Mouse (Mus musculus) left cerebral cortex, adult 8-10 months (tissue): Measurements from ENCODE around the gene Apex1. TPM values are rescaled to one million over a fixed set of nuclear protein-coding genes. Genes with fewer than 3 reads are reported as not detected.
"Not testable (repeated sequence)": the region's sequence is repeated elsewhere in the genome, so short reads cannot be mapped to it uniquely, and the experiment has no call there.

ENCODE experiments used
- DNase-seq, 2 experiments: peaks; one replicate each; pipeline ENCODE4 v3.0.0; 2022; ENCODE audit warnings: low spot score in 2 of 2
- total RNA-seq, 4 experiments: library from RNA; stranded (reverse); gene quantifications; 2 replicates each; pipeline ENCODE4 v1.2.4; 2022

The Apex1 gene
- total RNA-seq, 4 experiments from 2014 or later: 55.5 to 64.8 (median 60.2) TPM

DNA sequence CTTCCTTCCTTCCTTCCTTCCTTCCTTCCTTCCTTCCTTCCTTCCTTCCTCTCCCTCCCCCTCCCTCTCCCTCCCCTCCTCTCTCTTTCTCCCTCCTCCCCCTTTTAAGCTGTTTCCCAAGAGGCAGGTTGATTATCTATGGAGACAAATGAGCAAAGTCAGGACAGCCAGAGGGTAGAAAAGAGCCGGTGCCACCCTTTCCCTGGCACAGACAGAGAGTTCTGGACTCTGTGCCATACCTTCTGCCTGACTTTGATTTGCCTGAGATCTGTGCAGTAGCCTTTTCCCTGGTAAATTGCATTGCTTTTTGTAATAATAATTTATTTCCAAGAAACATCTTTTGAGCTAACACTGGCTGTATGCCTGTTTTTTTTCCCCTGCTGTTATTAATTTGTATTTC is 44.3 kb downstream of the Apex1 start:
- DNase-seq: no peak

DNA sequence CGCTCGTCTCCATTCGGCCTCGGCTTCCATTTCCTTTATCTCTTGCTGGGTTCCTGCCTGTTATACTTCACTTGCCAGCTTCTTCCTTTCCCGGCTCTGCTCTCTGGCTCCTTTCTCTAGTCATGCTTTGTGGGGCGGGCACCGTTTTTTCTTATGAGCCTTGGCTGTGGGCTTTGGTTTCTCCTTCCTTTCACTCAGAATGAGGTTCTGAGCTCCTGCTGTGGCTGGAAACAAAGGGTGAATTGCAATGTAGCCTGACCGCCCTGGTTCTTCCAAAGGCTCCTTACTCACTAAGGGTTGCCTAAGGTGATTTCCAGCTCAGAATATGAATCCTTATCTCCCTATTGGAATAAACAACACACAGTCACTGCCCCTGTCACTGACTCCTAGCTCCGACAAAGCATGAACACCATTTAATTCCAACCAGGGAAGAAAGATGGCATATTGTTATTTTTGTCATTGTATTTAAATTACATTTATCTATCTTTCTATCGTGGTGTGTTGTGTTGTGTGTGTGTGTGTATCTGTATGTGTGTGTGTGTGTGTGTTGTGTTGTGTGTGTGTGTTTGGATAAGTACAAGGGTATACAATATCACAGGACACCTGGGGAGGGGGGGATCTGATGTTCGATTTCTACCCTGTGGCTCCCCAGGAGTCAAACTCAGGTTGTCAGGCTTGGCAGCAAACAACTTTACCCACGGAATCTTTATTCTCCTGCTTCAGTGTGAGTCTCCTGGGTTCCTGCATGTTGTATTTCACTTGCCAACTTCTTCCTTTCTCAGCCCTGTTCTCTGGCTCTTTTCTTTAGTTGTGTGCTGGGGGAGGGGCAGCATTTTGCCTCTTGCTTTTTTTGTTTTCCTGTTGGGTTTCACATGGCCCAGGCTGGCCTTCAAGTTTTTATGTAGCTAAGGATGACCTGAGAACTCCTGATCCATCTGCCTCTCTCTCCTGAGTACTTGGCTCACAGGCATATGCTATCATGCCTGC is 45.1 kb downstream of the Apex1 start:
- DNase-seq: peak in 1 of 2 experiments; percentile 56

DNA sequence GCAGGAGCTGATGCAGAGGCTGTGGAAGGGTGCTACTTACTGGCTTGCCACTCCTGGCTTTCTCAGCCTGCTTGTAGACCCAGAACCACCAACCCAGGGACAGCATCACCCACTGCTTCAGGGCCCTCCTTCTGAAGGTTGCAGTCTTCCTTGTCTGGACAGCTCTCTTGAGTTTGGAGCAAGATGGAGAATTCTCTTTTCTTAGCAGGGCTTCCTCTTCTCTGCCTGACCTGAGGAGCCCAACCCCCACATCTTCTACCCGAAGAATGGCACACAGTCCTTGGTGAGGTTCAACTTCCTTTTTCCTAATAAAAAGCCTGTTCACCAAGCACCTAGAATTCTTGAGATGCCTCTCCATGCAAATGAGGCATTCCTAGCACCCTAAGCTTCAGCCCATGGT is 46.1 kb downstream of the Apex1 start:
- DNase-seq: no peak

DNA sequence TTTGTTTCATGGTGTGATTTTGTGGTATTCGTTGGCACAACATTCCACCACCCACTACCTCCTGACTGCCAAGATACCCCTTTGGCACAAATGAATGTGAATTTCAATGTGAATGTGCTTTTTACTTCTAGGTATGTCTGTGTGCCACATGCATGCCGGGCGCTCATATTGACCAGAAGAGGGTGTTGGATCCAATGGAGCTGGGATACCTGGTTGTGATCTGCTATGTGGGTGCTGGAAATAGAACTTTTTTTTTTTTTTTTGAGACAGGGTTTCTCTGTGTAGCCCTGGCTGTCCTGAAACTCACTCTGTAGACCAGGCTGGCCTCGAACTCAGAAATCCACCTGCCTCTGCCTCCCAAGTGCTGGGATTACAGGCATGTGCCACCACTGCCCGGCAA is 48.3 kb downstream of the Apex1 start:
- not testable (repeated sequence) for DNase-seq

DNA sequence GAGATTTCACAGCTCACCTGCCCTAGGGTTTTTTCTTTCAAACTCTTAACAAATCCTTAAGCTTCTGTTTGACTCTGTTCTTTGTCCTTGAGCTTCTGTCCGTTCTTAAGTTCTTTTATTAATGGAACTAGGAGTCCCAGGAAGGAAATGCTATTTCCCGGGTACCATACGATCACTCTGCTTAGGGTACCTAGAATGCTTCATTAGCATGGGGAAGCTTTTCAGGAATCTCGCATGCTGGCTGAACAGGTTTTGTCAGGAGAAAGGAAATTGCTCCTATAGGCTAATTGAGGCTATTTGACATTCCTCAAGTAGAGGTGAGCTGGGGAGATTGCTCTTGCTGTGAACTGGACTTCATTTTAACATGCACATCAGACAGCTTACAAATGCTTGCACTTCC is 48.9 kb downstream of the Apex1 start:
- DNase-seq: no peak

GRCm38 (mm10) chr14:50975001-50975400 is 50.2 kb downstream of the Apex1 start:
- no peak for DNase-seq

GRCm38 (mm10) chr14:50976674-50977073 is 51.9 kb downstream of the Apex1 start:
- DNase-seq: no peak

Other genes with a start within 250 kb of the Apex1 start
- gene Olfr747, start 231.8 kb upstream of the Apex1 start, total RNA-seq: not detected
- not detected for gene Olfr748, start 217.6 kb upstream of the Apex1 start, total RNA-seq
- gene Olfr749, start 179.9 kb upstream of the Apex1 start, total RNA-seq: not detected
- gene Ttc5, start 139.4 kb upstream of the Apex1 start, total RNA-seq: 10 to 100 TPM; 49.2 to 55.3 (median 52.1) TPM
- gene Ccnb1ip1, start 117.2 kb upstream of the Apex1 start, total RNA-seq: under 1 TPM in 2 of 4 experiments, not detected in 2; 0.24 to 0.32 TPM
- gene Parp2, start 117.1 kb upstream of the Apex1 start, total RNA-seq: 10 to 100 TPM; 20.9 to 28.0 (median 25.9) TPM
- 1 to 10 TPM; 4.4 to 7.1 (median 5.7) TPM for gene Tep1, start 54.4 kb upstream of the Apex1 start, total RNA-seq
- gene Klhl33, start 27.5 kb upstream of the Apex1 start, total RNA-seq: 1 to 10 TPM; 5.5 to 8.3 (median 6.6) TPM
- gene Osgep, start 75 bp upstream of the Apex1 start, total RNA-seq: 10 to 100 TPM; 30.1 to 36.2 (median 33.2) TPM
- 100 to 1,000 TPM in 3 of 4 experiments, 10 to 100 TPM in 1; 92.6 to 121 (median 109) TPM for gene Pip4p1, start 5.9 kb downstream of the Apex1 start, total RNA-seq
- gene Pnp, start 6.1 kb downstream of the Apex1 start, total RNA-seq: 10 to 100 TPM; 10.4 to 17.7 (median 16.6) TPM
- 10 to 100 TPM in 1 of 4 experiments, 1 to 10 TPM in 3; 6.5 to 18.1 (median 8.9) TPM for gene Gm49342, start 19.5 kb downstream of the Apex1 start, total RNA-seq
- 1 to 10 TPM; 1.2 to 2.0 (median 1.4) TPM for gene Pnp2, start 31.0 kb downstream of the Apex1 start, total RNA-seq
- under 1 TPM in 1 of 4 experiments, not detected in 3; 0.23 TPM for gene Rnase10, start 82.8 kb downstream of the Apex1 start, total RNA-seq
- gene Rnase9, start 116.9 kb downstream of the Apex1 start, total RNA-seq: not detected
- gene Rnase11, start 125.2 kb downstream of the Apex1 start, total RNA-seq: not detected
- gene Rnase12, start 132.7 kb downstream of the Apex1 start, total RNA-seq: not detected
- gene Olfr750, start 149.5 kb downstream of the Apex1 start, total RNA-seq: not detected
- gene Rnase4, start 166.1 kb downstream of the Apex1 start, total RNA-seq: 10 to 100 TPM; 15.6 to 31.6 (median 22.1) TPM
- gene Ang, start 166.2 kb downstream of the Apex1 start, total RNA-seq: 1 to 10 TPM; 4.6 to 9.5 (median 5.3) TPM
- not detected for gene Eddm3b, start 189.5 kb downstream of the Apex1 start, total RNA-seq
- gene Rnase6, start 198.9 kb downstream of the Apex1 start, total RNA-seq: under 1 TPM in 2 of 4 experiments, not detected in 2; 0.24 to 0.32 TPM
- 1 to 10 TPM in 1 of 4 experiments, under 1 TPM in 3; 0.67 to 2.4 (median 0.85) TPM for gene Rnase1, start 221.8 kb downstream of the Apex1 start, total RNA-seq
- gene Rnase2b, start 237.3 kb downstream of the Apex1 start, total RNA-seq: not detected